Mouse (Mus musculus) right cerebral cortex, postnatal 4 days (tissue): ENCODE measurements at regions not wholly inside any gene's neighbourhood (a gene's known extent, or its start where the extent isn't known, plus 50 kb on each side); places are given as distances from the start of the nearest gene placed in this dataset.
A peak's percentile ranks its signal among the peaks of the same experiment; 100 is the strongest.

Source experiments
- DNase-seq: peaks from one replicate; pipeline ENCODE4 v3.0.0-alpha.2; 2022

GRCm38 (mm10) chrX:35791273-35791672 is 97.4 kb upstream of the Dock11 start:
- no peak for DNase-seq

- peak; percentile 7 for DNase-seq
Measured at GRCm38 (mm10) chrX:35813206-35813605, 75.4 kb upstream of the Dock11 start.

- DNase-seq = peak; percentile 15
Measured at GRCm38 (mm10) chrX:35834411-35834810, 54.2 kb upstream of the Dock11 start.

- DNase-seq = no peak
Measured at GRCm38 (mm10) chrX:35838064-35838463, 50.6 kb upstream of the Dock11 start.
